ENCODE assay signal across 21 mouse cellular contexts in genomic region chr1:90677651-90678201, GRCm38 (mm10).
DNase-seq lines count a peak whose midpoint lies in the region; ATAC-seq and TF ChIP-seq lines count a peak whose summit lies in the region.
"Had no signal": no experiment of that assay in that cellular context is flagged by ENCODE, and none has a peak within 500 bp of the region (broad histone marks: within the 10 kb centered on the region; RNA-seq: fewer than 3 reads in every experiment).

No protein-coding gene starts in this region.

- H3K9me3 ChIP-seq in CH12.LX (replicated peaks; ENCODE audit: low read length) = no peaks in the 10 kb centered on the region
- H3K9me3 ChIP-seq: embryonic facial prominence, embryonic 13.5 days; forebrain, embryonic 13.5 days; hindbrain, embryonic 12.5 days had no signal

- H3K36me3 ChIP-seq in kidney, adult 2 months (ENCODE audit: control insufficient read depth, insufficient read depth, low read length) = no peaks in the 10 kb centered on the region
- H3K36me3 ChIP-seq in CH12.LX (replicated peaks in 1 of 2; ENCODE audit: control insufficient read depth in 1 of 2, insufficient read depth in 1 of 2, low read length in 1 of 2) = no peaks in the 10 kb centered on the region
- H3K36me3 ChIP-seq: embryonic facial prominence, embryonic 13.5 days; hindbrain, embryonic 12.5 days had no signal

- no peak overlapping the region for H3K4me3 ChIP-seq in kidney, adult 2 months (ENCODE audit: insufficient read depth, low read depth, low read length)
- no peak overlapping the region for H3K4me3 ChIP-seq in CH12.LX (replicated peaks in 1 of 3; ENCODE audit: low read depth in 2 of 3, low read length in 2 of 3, poor library complexity in 1 of 3)
- H3K4me3 ChIP-seq: embryonic facial prominence, embryonic 13.5 days; forebrain, embryonic 13.5 days; hindbrain, embryonic 12.5 days had no signal

- H3K27me3 ChIP-seq in kidney, adult 2 months (replicated peaks; ENCODE audit: control insufficient read depth, insufficient read depth, low read length) = no peaks in the 10 kb centered on the region
- H3K27me3 ChIP-seq in CH12.LX (replicated peaks) = peaks cover 63% of the 10 kb centered on the region
- H3K27me3 ChIP-seq: embryonic facial prominence, embryonic 13.5 days; forebrain, embryonic 13.5 days; hindbrain, embryonic 12.5 days had no signal

- no peak overlapping the region for H3K27ac ChIP-seq in kidney, adult 2 months (ENCODE audit: insufficient read depth, low read depth, low read length)
- no peak overlapping the region for H3K27ac ChIP-seq in CH12.LX (ENCODE audit: insufficient read depth, low read depth)
- H3K27ac ChIP-seq: forebrain, embryonic 13.5 days; hindbrain, embryonic 12.5 days had no signal

- no peak for TF ChIP-seq CTCF in kidney, adult 2 months (conservative IDR thresholded peaks at IDR 0.05; ENCODE audit: insufficient read depth, insufficient read length, low read depth, low read length)
- TF ChIP-seq CTCF in CH12.LX (conservative IDR thresholded peaks at IDR 0.05 in 1 of 2, IDR thresholded peaks at IDR 0.05 in 1 of 2; ENCODE audit: low read depth in 2 of 2, low read length in 2 of 2) = no peak

- H3K4me2 ChIP-seq in CH12.LX (ENCODE audit: insufficient read depth, low read depth, poor library complexity, severe bottlenecking) = no peak overlapping the region
- H3K4me2 ChIP-seq: embryonic facial prominence, embryonic 13.5 days; forebrain, embryonic 13.5 days; heart, embryonic 11.5 days; hindbrain, embryonic 12.5 days had no signal

- no peak for TF ChIP-seq RAD21 in CH12.LX (IDR thresholded peaks at IDR 0.05; ENCODE audit: low read depth, low read length)

- H3K79me2 ChIP-seq in CH12.LX (replicated peaks; ENCODE audit: control insufficient read depth, extremely low read depth, insufficient read depth, poor library complexity, severe bottlenecking) = no peaks in the 10 kb centered on the region

- in situ Hi-C loops in CH12.LX (cut with MboI; ENCODE audit: low pct_ligation_motif_present, low pct_unique_long_range_greater_than_20kb, low sequenced_read_pairs) = no loop called here

- H3K4me1 ChIP-seq in kidney, adult 2 months (ENCODE audit: control insufficient read depth, insufficient read depth, low read length) = 0 out of 2 replicates have a peak, but pooled peaks cover 2% of the 10 kb centered on the region
- H3K4me1 ChIP-seq in CH12.LX (ENCODE audit: control insufficient read depth in 1 of 2, insufficient read depth in 2 of 2) = no peaks in the 10 kb centered on the region
- H3K4me1 ChIP-seq: forebrain, embryonic 13.5 days had no signal

- ATAC-seq in CD4-positive, CD25-positive, alpha-beta regulatory T cell, adult 4 months = no peak
- ATAC-seq in monocyte, adult 5-6 weeks (replicated peaks; ENCODE audit: insufficient number of reproducible peaks, low FRiP score, low TSS enrichment, poor library complexity, severe bottlenecking) = no peak
- ATAC-seq: forebrain, embryonic 13.5 days; forebrain, postnatal 0 days; hindbrain, embryonic 16.5 days; inflammation-experienced regulatory T-cells, adult 6 months; intestine, postnatal 0 days had no signal

- 65% methylated on average over 1 of the region's 1 CpGs for WGBS in kidney, adult 2 months

- H3K9ac ChIP-seq in CH12.LX (ENCODE audit: insufficient read depth, low read depth) = no peak overlapping the region
- H3K9ac ChIP-seq: embryonic facial prominence, embryonic 13.5 days; forebrain, embryonic 13.5 days; forebrain, postnatal 0 days; hindbrain, embryonic 12.5 days had no signal

- dilution Hi-C loops in CH12.LX (cut with MboI; ENCODE audit: extremely low pct_ligation_motif_present, extremely low pct_unique_long_range_greater_than_20kb, low sequenced_read_pairs) = no loop called here

- no peak for TF ChIP-seq EP300 in CH12.LX (IDR thresholded peaks at IDR 0.05; ENCODE audit: low read length)

- TF ChIP-seq POLR2A in kidney, adult 2 months (IDR thresholded peaks at IDR 0.05; ENCODE audit: low read depth, low read length) = no peak
- no peak for TF ChIP-seq POLR2A in CH12.LX (IDR thresholded peaks at IDR 0.05; ENCODE audit: low read depth, low read length)

- peak; percentile 9 for DNase-seq in CD4-positive, CD25-positive, alpha-beta regulatory T cell, adult 2 months (ENCODE audit: low read depth, low spot score)
- DNase-seq in kidney, postnatal 10 days = peak; percentile 2
- no peak for DNase-seq in kidney, adult 2 months
- DNase-seq in CH12.LX (ENCODE audit: extremely low read depth) = peak; percentile 7
- no peak for DNase-seq in urinary bladder, postnatal 25 days (ENCODE audit: low spot score)
- DNase-seq: adrenal gland, postnatal 25 days; cerebellum, adult 18-20 months; cerebellum, adult 9-11 months; cerebellum, postnatal 36 days; forebrain, postnatal 0 days; gastrocnemius, postnatal 10 days; heart, adult 18-20 months had no signal

TF ChIP-seq in CH12.LX, 34 proteins besides CTCF, POLR2A, EP300 and RAD21:
- TF ChIP-seq ZNF384 (IDR thresholded peaks at IDR 0.05; ENCODE audit: low read depth, low read length) = no peak

Comparison
In these comparisons a context has a peak if more than half of its experiments do, and no peak if none do; other contexts are left out.
1. DNase-seq: peak in CD4-positive, CD25-positive, alpha-beta regulatory T cell, adult 2 months (single experiment), kidney, postnatal 10 days (single experiment) and CH12.LX (single experiment); none in kidney, adult 2 months (single experiment) and urinary bladder, postnatal 25 days (single experiment).